Mouse (Mus musculus) spleen, postnatal 14 days (tissue): ENCODE results near the gene Acot10.
"Not testable (repeated sequence)": the region's sequence is repeated elsewhere in the genome, so short reads cannot be mapped to it uniquely, and the experiment has no call there.

ENCODE experiments used
- DNase-seq, 2 experiments: peaks; one replicate each; pipeline ENCODE4 v3.0.0; 2021 to 2022; ENCODE audit warnings: low spot score in 2 of 2

The Acot10 gene

DNA sequence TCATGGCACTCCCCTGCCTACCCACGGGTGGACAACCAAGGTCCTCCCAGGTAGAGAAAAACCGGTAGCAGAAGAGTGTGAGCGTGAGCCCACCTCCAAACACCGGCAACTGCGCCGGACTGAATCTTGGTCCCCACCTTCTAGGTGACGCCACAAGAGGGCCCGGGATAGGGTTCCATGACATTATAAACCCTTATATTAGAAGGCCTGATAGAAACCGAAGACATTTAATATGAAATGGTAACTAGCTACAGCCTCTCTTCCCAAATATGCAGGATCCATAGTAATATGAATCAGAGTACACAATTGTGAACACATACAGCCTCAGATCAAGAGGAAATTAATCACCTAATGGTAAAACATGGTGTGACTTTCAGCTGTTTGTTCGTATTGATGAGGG lies at the start of gene Acot10:
TSS of gene Acot10 (minus strand) at position 101 of the 400 bp plus-strand sequence.
- DNase-seq: no peak

DNA sequence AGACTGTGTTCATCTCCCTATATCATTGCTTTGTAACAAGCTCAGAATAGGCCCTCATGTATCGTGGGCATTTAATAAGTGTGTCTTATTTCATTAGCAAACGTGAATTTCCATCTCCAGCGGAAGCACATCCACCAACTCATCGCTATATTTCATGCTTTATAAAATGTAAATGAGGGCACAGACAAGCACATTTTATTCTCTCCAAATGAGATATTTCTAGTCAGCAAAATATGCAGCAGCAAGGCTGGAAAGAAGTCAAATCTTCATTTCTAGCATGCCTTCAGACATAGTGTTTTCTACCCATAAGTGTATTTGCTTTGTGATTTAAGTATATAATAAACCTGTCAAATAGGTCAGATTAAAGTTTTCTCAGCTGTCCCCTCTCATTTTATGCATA lies 45.3 kb upstream of the Acot10 start:
- DNase-seq: no peak

- no peak for DNase-seq
Measured at GRCm38 (mm10) chr15:20696229-20696628, 29.7 kb upstream of the Acot10 start.

- no peak for DNase-seq
Measured at GRCm38 (mm10) chr15:20684200-20684599, 17.6 kb upstream of the Acot10 start.

DNA sequence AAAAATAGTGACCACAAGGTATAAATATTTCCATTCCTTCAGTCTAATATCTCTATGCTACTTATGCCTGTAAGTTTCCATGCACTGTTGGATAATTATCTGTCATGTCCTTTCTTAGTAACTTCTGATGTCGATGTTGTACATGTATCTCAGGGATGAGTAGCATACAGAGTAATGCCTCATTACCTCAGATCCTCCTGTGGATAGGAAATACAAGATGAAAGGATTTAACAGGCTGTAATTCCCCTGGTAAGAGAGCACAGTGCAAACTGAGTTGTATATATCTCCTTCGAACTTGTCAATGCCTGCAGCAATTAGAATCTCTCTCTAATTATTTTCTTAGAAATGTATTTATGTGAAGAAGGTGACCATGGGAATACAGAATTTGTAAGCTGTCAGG lies 16.2 kb upstream of the Acot10 start:
- DNase-seq: no peak

DNA sequence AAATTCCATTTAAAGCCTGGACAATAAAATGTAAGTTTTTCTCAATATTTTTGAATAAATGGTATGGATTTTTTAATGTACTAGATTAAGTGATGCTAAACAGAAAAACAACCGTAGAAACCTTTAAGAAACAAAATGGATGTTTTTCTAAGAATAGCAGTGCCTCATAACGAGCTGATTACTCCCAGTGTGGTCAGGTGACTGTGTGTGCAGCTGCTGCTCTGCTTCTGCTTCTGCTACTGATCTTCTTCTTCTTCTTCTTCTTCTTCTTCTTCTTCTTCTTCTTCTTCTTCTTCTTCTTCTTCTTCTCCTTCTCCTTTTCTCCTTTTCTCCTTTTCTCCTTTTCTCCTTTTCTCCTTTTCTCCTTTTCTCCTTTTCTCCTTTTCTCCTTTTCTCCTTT lies 3.0 kb upstream of the Acot10 start:
- DNase-seq: not testable (repeated sequence)

DNA sequence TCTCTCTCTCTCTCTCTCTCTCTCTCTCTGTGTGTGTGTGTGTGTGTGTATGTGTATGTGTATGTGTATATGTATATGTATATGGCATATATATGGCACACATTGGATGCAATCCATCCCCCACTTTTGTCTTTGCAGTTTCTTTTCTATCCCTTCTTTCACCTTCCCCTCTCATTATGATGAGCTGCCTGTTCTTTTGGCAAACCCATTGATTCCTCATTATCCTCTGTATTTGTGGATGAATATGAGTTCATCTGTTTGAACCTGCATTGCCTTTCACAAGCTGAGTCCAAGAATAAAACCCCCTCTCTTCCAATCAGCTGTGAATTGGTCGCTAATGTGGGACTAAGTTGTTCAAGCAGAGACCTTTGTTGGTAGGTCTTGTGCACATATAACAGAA lies 1.4 kb upstream of the Acot10 start:
- no peak for DNase-seq

- DNase-seq: no peak
Measured at GRCm38 (mm10) chr15:20667350-20667749, 800 bp upstream of the Acot10 start.

- no peak for DNase-seq
Measured at GRCm38 (mm10) chr15:20660221-20660620, 6.3 kb downstream of the Acot10 start.

DNA sequence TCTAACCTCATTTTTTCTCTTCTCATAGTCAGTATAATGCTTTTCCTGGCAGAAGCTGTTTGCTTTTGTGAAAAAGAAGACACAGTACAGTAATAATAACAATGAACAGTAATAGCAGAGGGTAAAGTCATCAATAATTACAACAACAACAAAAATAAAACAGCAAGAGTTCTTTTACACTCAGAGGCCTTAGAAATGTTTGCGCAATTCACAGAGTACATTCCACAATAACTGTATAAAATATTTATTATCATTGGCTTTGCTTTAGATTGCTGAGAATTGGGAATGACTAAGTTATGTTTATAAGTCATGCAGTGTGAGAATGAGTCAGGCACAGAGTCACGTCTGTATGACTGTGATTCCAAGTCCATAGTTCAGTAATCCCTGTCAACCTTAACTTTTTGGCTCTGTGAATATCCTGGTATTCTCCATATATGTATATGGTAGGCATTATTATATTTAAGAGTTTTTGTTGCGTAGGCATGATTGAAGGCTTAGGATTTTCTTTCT lies 23.6 kb downstream of the Acot10 start:
- DNase-seq: no peak

DNA sequence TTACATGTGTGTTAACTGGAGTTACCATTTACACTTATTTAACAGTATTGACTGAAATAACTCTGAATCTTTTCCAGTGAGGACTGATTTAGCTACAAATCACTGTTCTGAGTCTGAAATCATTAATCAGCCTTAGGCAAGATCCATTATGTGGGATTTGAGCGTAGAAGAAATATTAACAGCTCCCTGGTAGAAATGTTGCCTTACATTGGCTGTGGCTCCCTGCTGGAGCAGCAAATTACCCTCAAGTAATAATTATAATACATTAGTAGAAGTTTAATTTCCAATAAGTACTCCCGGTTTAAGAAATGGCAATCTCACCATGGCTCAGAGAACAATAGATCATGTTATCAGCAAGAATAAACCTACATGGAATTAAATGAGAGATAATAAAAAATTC lies 27.4 kb downstream of the Acot10 start:
- DNase-seq: no peak

DNA sequence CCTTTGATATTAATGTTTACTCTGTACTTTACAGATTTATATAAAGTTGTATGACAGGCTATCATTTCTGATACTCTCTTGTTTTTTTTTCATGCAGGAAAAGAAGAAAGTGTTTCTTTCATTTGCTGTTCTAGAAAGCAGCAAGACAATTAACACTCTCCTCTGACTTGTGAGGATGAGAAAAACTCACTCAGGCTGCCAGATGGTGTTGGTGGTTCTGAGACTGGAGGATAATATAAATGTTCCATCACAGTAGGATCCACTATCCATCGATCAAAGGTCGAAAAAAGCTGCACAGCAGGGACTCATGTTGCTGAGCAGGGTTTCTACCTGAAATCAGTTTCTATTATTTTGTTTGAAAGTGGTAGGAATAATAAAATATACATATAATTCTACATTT lies 32.0 kb downstream of the Acot10 start:
- no peak for DNase-seq
